Mouse (Mus musculus) intestine, postnatal 0 days (tissue): Measurements from ENCODE around the gene Fam181b. TPM values are rescaled to one million over a fixed set of nuclear protein-coding genes. Genes with fewer than 3 reads are reported as not detected.

Experiments
- ATAC-seq: fragments of 200-750 bp; cut with Nextera tagmentation; 2 replicates; pipeline ENCODE4 v1.8.0; 2017; ENCODE audit warnings: mild to moderate bottlenecking, moderate TSS enrichment, moderate library complexity
- H3K27ac ChIP-seq: fragments of 300-500 bp; sonication (generic); 2 replicates; pipeline ENCODE4 v1.5.1; 2014; ENCODE audit warnings: mild to moderate bottlenecking, low read depth, low read length, moderate library complexity
- H3K27me3 ChIP-seq: fragments of 300-500 bp; sonication (generic); replicated peaks from 2 replicates; pipeline ENCODE4 v1.6.1; 2014; ENCODE audit warnings: low read length, mixed read lengths; ENCODE audit not compliant: control insufficient read depth, insufficient read depth
- H3K36me3 ChIP-seq: fragments of 300-500 bp; sonication (generic); 2 replicates; pipeline ENCODE4 v1.6.1; 2014; ENCODE audit warnings: mild to moderate bottlenecking, moderate library complexity; ENCODE audit not compliant: control insufficient read depth, insufficient read depth
- H3K4me1 ChIP-seq: fragments of 300-500 bp; sonication (generic); replicated peaks from 2 replicates; pipeline ENCODE4 v1.6.1; 2014; ENCODE audit warnings: antibody characterized with exemption, low read length, mixed read lengths; ENCODE audit not compliant: control insufficient read depth, insufficient read depth
- H3K4me2 ChIP-seq: fragments of 300-500 bp; sonication (generic); replicated peaks from 2 replicates; pipeline ENCODE4 v1.6.1; 2014; ENCODE audit warnings: low read depth, mild to moderate bottlenecking, moderate library complexity
- H3K4me3 ChIP-seq: fragments of 300-500 bp; sonication (generic); 2 replicates; pipeline ENCODE4 v1.5.1; 2014; ENCODE audit warnings: low read depth, low read length
- H3K9ac ChIP-seq: fragments of 300-500 bp; sonication (generic); 2 replicates; pipeline ENCODE4 v1.6.1; 2014; ENCODE audit warnings: mild to moderate bottlenecking, low read depth, low read length
- H3K9me3 ChIP-seq: fragments of 300-500 bp; sonication (generic); 2 replicates; pipeline ENCODE4 v1.6.1; 2016; ENCODE audit warnings: mixed run types; ENCODE audit not compliant: control insufficient read depth
- CTCF ChIP-seq: sonication (generic); IDR thresholded peaks from 2 replicates; pipeline ENCODE4 v1.5.1; 2016; ENCODE audit warnings: low read depth, mild to moderate bottlenecking, control low read depth, antibody characterized with exemption, moderate library complexity
- WGBS: fragments of 180-500 bp; shearing (Covaris S2); extraction: QIAGEN DNeasy Blood & Tissue Kit; methylation state at CpG from one replicate; pipeline ENCODE4 v1.1.7; 2014; 5-methylcytosine and 5-hydroxymethylcytosine counted together
- polyA plus RNA-seq: library from polyadenylated mRNA; unstranded; fragments of >200 nt; fragmentation: Nextera tagmentation; extraction: Ambion mirVana; gene quantifications from 2 replicates; pipeline ENCODE4 v1.2.1, GENCODE M21; 2015

Fam181b gene
- polyA plus RNA-seq, 1 experiment from 2014 or later, result 1.5 TPM

DNA sequence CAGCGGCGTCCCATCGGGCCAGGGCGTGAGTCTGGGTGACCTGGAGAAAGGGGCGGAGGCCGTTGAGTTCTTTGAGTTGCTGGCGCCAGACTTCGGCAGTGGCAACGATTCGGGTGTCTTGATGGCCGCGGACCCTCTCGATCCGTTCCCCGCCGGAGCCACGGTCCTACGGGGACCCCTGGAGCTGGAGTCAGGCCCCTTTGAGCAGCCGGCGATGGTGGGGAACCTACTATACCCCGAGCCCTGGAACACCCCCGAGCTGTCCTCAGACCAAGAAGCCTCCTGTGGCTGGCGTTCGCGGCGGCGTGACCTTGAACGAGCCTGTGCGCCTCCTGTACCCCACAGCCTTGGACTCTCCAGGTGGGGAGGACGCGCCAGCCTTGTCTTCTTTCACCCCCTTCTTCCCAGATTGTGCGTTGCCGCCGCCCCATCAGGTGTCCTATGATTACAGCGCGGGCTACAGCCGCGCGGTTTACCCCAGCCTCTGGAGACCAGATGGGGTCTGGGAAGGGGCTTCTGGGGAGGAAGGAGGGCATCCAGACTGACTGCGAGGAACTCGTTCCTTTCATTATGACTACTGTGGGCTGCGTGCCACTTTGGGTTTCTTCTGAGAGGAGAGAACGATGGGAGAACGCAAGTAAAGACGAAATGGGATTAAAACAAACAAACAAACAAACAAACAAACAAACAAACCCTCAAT, 1.2 kb downstream of the Fam181b start:
- Histone ChIP-seq H3K9ac (peak overlapping the region; percentile 42; the same call in 1 of the 2 replicates), H3K4me3 (peak overlapping the region; percentile 54), H3K4me2 (peak overlapping the region; percentile 83), H3K36me3 (no peaks in the 10 kb centered on the region), H3K4me1 (0 out of 2 replicates have a peak, but pooled peaks cover 3% of the 10 kb centered on the region), H3K27me3 (peaks cover 24% of the 10 kb centered on the region), H3K9me3 (no peaks in the 10 kb centered on the region), H3K27ac (no peak overlapping the region)
- TF ChIP-seq CTCF, result no peak
- ATAC-seq, result no peak
- 1% methylated on average over 45 of the region's 45 CpGs for WGBS

GRCm38 (mm10) chr7:93093371-93094058, 13.8 kb downstream of the Fam181b start:
- no peak overlapping the region for H3K9ac ChIP-seq
- no peak for TF ChIP-seq CTCF
- H3K9me3 ChIP-seq, result no peaks in the 10 kb centered on the region
- WGBS, result 40% methylated on average over 11 of the region's 11 CpGs
- no peaks in the 10 kb centered on the region for H3K27me3 ChIP-seq
- no peak overlapping the region for H3K4me2 ChIP-seq
- ATAC-seq, result no peak
- no peaks in the 10 kb centered on the region for H3K4me1 ChIP-seq
- no peak overlapping the region for H3K4me3 ChIP-seq
- no peak overlapping the region for H3K27ac ChIP-seq
- H3K36me3 ChIP-seq, result no peaks in the 10 kb centered on the region

DNA sequence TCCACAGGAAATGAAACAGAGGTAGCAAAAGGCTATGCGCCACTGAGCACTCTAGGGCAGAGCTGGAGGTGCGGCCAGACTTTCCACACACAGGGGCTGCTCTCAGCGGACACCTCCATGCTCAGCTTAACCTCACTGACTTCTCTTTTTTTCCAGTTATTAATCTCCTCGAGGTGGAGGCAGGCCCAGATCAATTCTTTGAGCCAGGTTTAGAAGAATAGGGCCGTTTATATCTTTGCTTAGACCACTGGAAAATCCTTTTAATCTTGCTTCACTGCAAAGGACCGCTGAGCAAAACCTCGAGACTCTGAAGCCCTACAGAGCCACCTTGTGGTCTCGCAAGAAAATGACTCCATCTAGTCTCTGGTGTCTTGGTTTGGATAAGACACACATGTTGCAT, 15.8 kb downstream of the Fam181b start:
- no peak overlapping the region for H3K4me3 ChIP-seq
- no peaks in the 10 kb centered on the region for H3K36me3 ChIP-seq
- H3K4me2 ChIP-seq, result peak overlapping the region; percentile 17
- H3K9ac ChIP-seq, result no peak overlapping the region
- peak; percentile 76 for TF ChIP-seq CTCF
- no peaks in the 10 kb centered on the region for H3K9me3 ChIP-seq
- no peak overlapping the region for H3K27ac ChIP-seq
- no peak for ATAC-seq
- 8% methylated on average over 8 of the region's 8 CpGs for WGBS
- H3K4me1 ChIP-seq, result no peaks in the 10 kb centered on the region
- no peaks in the 10 kb centered on the region for H3K27me3 ChIP-seq

DNA sequence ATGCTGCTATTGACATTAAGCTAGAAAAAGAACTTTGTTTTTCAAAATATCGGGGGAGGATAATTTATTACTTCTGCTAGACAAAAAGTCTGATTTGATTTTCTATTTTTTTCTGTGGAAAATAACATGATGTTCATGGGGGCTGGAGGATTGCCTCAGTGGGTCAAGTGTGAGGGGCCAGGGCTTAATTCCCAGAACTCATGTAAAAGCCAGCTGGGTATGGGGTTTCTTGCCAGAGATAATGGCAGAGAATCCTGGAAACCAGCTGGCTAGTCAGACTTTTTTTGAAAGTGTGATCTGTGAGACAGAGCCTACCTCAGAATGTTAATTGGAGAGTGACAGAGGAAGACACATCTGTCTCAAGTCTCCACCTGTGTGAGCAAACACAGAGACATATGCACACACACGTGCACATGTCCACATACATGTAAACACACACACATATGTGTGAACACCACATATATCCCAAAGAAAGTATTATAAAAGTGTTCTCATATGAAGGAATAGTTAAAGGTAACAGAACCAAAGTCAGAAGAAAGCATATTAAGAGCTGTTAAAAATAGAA, 25.2 kb downstream of the Fam181b start:
- ATAC-seq, result no peak
- 83% methylated on average over 2 of the region's 2 CpGs for WGBS

DNA sequence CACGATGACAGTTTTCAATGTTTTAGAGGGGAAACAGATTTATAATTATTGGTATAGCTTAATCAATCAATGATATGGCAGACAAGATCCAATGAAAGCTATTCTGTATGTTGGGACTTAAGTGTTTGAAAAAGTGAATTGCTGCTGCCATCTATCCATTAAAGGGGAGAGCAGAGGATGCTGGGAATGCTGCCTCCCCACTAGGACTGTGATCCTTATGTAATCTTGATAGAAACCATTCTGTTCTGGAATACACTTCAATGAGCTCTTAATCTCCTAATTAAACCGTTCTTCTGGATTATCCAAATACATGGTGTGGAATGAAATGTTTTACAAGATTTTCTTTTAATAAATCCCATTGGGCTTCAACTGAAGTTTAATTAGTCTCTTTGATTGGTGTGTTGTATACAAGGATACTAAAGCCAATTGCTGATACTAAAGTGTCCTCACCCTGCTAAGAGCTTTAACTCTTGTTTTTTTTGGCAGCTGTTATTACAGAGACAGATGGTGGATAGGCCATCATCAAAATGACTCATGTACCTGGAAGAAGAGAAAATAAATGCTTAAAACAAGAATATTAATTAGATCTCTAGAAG, 30.8 kb downstream of the Fam181b start:
- Histone ChIP-seq H3K4me3 (no peak overlapping the region), H3K4me2 (no peak overlapping the region), H3K9ac (no peak overlapping the region), H3K9me3 (no peaks in the 10 kb centered on the region), H3K27ac (no peak overlapping the region), H3K27me3 (no peaks in the 10 kb centered on the region), H3K36me3 (no peaks in the 10 kb centered on the region), H3K4me1 (no peaks in the 10 kb centered on the region)
- TF ChIP-seq CTCF, result no peak
- WGBS, result 76% methylated on average over 2 of the region's 2 CpGs
- no peak for ATAC-seq

More for the DNA sequence above, 25.2 kb downstream of the Fam181b start:
- Histone ChIP-seq H3K4me1 (no peaks in the 10 kb centered on the region), H3K4me2 (no peak overlapping the region), H3K36me3 (no peaks in the 10 kb centered on the region), H3K9ac (no peak overlapping the region), H3K27ac (no peak overlapping the region), H3K27me3 (no peaks in the 10 kb centered on the region), H3K9me3 (no peaks in the 10 kb centered on the region), H3K4me3 (no peak overlapping the region)
- TF ChIP-seq CTCF, result no peak

- no peaks in the 10 kb centered on the region for H3K9me3 ChIP-seq
- H3K4me2 ChIP-seq, result no peak overlapping the region
- 82% methylated on average over 6 of the region's 6 CpGs for WGBS
- no peak for ATAC-seq
- TF ChIP-seq CTCF, result no peak
- H3K9ac ChIP-seq, result no peak overlapping the region
- H3K36me3 ChIP-seq, result no peaks in the 10 kb centered on the region
- no peak overlapping the region for H3K27ac ChIP-seq
- H3K27me3 ChIP-seq, result no peaks in the 10 kb centered on the region
- H3K4me3 ChIP-seq, result no peak overlapping the region
- no peaks in the 10 kb centered on the region for H3K4me1 ChIP-seq
Measured at GRCm38 (mm10) chr7:93111056-93111455, 31.4 kb downstream of the Fam181b start.
